Mouse (Mus musculus): ENCODE measurements at regions not wholly inside any gene's neighbourhood (a gene's known extent, or its start where the extent isn't known, plus 50 kb on each side); places are given as distances from the start of the nearest gene placed in this dataset.

GRCm38 (mm10) chr1:125307223-125307622, 128.3 kb downstream of the Actr3 start:
- in situ Hi-C loops (cut with MboI, MseI), result no loop called here

- in situ Hi-C loops (cut with MboI, MseI), result no loop called here
These were observed 136.9 kb downstream of the Actr3 start for GRCm38 (mm10) chr1:125298520-125299090.

GRCm38 (mm10) chr1:125295646-125296045, 139.9 kb downstream of the Actr3 start:
- in situ Hi-C loops (cut with MboI, MseI), result no loop called here

- in situ Hi-C loops (cut with MboI, MseI), result no loop called here
These were observed 145.1 kb downstream of the Actr3 start for GRCm38 (mm10) chr1:125290320-125291021.

- in situ Hi-C loops (cut with MboI, MseI), result no loop called here
These were observed 149.2 kb downstream of the Actr3 start for GRCm38 (mm10) chr1:125286347-125286746.

GRCm38 (mm10) chr1:125284693-125285092, 150.8 kb downstream of the Actr3 start:
- in situ Hi-C loops (cut with MboI, MseI), result no loop called here

GRCm38 (mm10) chr1:125273752-125274151, 161.8 kb downstream of the Actr3 start:
- in situ Hi-C loops (cut with MboI, MseI), result no loop called here

GRCm38 (mm10) chr1:125263684-125264083, 171.8 kb downstream of the Actr3 start:
- in situ Hi-C loops (cut with MboI, MseI), result no loop called here

- in situ Hi-C loops (cut with MboI, MseI), result no loop called here
These were observed 172.5 kb downstream of the Actr3 start for GRCm38 (mm10) chr1:125263068-125263467.

- in situ Hi-C loops (cut with MboI, MseI), result no loop called here
These were observed 193.2 kb downstream of the Actr3 start for GRCm38 (mm10) chr1:125242345-125242744.

- in situ Hi-C loops (cut with MboI, MseI), result no loop called here
These were observed 193.8 kb downstream of the Actr3 start for GRCm38 (mm10) chr1:125241717-125242116.

GRCm38 (mm10) chr1:125237595-125237988, 197.9 kb downstream of the Actr3 start:
- in situ Hi-C loops (cut with MboI, MseI), result no loop called here

- in situ Hi-C loops (cut with MboI, MseI), result no loop called here
These were observed 198.5 kb downstream of the Actr3 start for GRCm38 (mm10) chr1:125236948-125237594.

- in situ Hi-C loops (cut with MboI, MseI), result no loop called here
These were observed 200.8 kb downstream of the Actr3 start for GRCm38 (mm10) chr1:125234747-125235146.

- in situ Hi-C loops (cut with MboI, MseI), result no loop called here
These were observed 212.2 kb downstream of the Actr3 start for GRCm38 (mm10) chr1:125223370-125223769.

- in situ Hi-C loops (cut with MboI, MseI), result no loop called here
These were observed 219.3 kb downstream of the Actr3 start for GRCm38 (mm10) chr1:125216192-125216591.

- in situ Hi-C loops (cut with MboI, MseI), result no loop called here
These were observed 248.4 kb downstream of the Actr3 start for GRCm38 (mm10) chr1:125187091-125187490.

GRCm38 (mm10) chr1:125176124-125176937, 259.2 kb downstream of the Actr3 start:
- in situ Hi-C loops (cut with MboI, MseI), result no loop called here

GRCm38 (mm10) chr1:125174725-125175124, 260.8 kb downstream of the Actr3 start:
- in situ Hi-C loops (cut with MboI, MseI), result no loop called here

GRCm38 (mm10) chr1:125172474-125172873, 263.1 kb downstream of the Actr3 start:
- in situ Hi-C loops (cut with MboI, MseI), result no loop called here

- in situ Hi-C loops (cut with MboI, MseI), result no loop called here
These were observed 270.3 kb downstream of the Actr3 start for GRCm38 (mm10) chr1:125165226-125165625.

GRCm38 (mm10) chr1:125158481-125158880, 277.0 kb downstream of the Actr3 start:
- in situ Hi-C loops (cut with MboI, MseI), result no loop called here

Data from T-helper 1 cell (primary cell).